Mouse (Mus musculus) neural tube, embryonic 10.5 days (tissue): ENCODE results near the gene Kcna5.
A peak's percentile ranks its signal among the peaks of the same experiment; 100 is the strongest.

Experiments
- DNase-seq: peaks from one replicate; pipeline ENCODE4 v3.0.0-alpha.2; 2017; ENCODE audit warnings: low spot score; ENCODE audit errors: extremely low spot score

The Kcna5 gene

GRCm38 (mm10) chr6:126537512-126537911 lies 2.3 kb upstream of the Kcna5 start:
- DNase-seq: no peak

GRCm38 (mm10) chr6:126536926-126537325 lies 1.7 kb upstream of the Kcna5 start:
- DNase-seq: no peak

DNA sequence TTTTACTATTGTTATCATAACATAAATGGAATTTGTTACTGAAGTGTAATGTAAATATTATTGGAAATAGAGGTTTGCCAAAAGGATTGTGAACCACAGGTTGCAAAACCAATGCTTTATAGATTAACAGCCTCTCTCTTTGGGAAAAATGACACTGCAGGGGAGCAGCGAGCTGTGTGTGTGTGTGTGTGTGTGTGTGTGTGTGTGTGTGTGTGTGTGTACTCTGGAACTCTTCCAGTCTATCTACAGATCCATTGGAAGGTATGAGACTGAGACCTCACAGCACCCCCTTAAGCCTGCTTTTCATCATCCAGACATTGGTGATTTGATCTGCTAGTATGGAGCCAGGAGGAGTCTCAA lies 679 bp upstream of the Kcna5 start:
- DNase-seq: no peak

- DNase-seq: no peak
Measured at GRCm38 (mm10) chr6:126534531-126535207, 543 bp downstream of the Kcna5 start.

DNA sequence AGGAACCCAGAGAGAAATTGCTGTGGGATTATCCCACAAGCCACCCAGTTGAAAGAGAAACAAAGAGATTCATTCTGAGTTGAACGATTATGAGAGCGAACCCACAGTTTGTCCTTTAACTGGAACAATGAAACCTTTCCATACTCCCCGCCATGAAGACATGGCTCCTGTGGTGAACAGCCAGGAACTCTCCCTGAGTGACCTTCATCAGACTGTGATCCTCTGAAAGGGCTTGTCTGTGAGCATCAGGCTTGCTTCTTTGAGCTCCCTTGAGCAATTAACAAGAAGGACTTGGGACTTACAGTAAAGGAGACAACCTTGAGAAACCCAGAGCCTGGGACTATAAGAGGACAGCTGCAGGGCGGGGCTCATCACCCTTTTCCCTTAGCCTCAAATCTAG lies 3.9 kb downstream of the Kcna5 start:
- DNase-seq: no peak

GRCm38 (mm10) chr6:126530019-126530418 lies 5.2 kb downstream of the Kcna5 start:
- no peak for DNase-seq

- DNase-seq: no peak
Measured at GRCm38 (mm10) chr6:126514720-126515119, 20.5 kb downstream of the Kcna5 start.

DNA sequence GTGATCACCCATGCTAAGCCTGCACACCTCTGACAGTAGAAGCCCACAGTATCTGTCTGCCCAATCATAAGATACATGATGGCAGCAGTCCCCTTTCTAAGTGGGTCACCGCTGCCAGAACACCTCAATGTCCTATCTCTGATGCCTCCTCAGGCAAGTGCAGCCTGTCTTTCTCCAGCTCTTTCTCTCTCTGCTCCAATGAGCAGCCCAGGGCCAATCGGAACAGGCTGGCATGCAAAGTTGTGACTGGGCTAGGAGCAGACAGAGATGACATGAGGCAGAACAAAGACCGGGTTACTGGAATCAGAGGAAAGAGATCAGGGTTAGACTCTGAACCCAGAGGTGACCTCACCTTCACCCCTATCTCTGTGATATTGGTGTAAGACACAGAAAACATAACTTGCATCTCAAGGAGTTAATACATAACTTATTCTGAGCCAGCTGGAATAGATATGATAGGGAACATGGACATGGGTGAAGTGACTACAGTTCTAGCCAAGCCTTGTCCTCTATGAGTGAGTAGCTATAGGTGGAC lies 21.4 kb downstream of the Kcna5 start:
- no peak for DNase-seq

GRCm38 (mm10) chr6:126513154-126513553 lies 22.1 kb downstream of the Kcna5 start:
- DNase-seq: no peak

GRCm38 (mm10) chr6:126508671-126509070 lies 26.5 kb downstream of the Kcna5 start:
- no peak for DNase-seq

DNA sequence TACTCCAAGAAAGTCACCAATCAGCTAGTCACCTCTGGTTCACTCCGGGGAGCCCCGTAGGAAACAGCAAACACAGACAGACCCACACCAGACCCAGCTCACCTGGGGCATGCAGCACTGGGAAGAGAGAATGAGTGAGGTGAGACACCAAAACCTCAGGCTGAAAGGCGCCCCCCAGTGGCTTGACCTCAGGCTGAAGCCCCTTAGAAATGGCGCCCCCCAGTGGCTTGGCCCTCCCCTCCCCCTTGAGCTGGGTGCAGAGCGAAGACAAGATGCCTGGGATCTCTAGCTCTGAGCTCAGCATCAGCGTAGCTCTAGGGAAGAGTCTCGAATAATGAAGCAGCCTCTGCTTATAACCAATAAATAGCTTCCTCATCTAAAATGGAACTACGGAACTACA lies 31.3 kb downstream of the Kcna5 start:
- DNase-seq: no peak

- DNase-seq: no peak
Measured at GRCm38 (mm10) chr6:126502691-126503301, 32.4 kb downstream of the Kcna5 start.

DNA sequence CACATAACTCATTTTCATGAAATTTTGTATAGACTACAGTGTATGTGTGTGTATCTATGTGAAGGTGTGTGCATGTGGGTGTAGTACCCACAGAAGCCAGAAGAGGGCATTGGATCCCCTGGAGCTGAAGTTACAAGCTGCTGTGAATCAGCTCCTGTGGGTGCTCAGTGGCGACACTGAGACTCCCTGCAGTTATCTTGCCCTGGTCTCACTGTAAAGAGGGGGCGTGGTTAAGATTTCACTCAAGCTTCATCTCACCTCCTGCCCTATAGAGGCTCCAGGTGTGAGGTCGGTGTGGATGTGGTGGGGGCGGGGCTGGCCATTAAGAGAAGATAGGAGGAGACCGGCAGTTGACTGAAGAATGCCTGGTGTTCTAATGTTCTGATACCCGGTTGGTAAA lies 34.2 kb downstream of the Kcna5 start:
- no peak for DNase-seq

DNA sequence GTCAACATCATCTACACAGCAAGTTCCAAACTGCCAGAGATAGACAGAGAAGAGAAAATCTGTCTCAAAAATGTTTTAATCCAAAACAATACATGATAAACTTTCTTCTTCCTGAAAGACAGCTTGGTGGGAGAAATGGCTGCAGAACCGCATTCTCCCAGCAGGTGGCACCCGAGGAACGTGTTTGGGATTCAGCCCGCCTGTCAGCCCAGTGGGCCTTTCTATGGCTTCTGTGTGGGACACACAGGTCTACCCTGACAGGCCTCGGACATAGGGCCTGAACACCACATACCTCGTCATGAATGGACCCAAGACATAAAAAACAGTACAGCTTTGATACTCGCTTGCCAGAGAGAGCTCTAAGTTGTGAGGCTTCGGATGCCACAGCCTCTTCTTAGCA lies 35.1 kb downstream of the Kcna5 start:
- peak; percentile 88 for DNase-seq

DNA sequence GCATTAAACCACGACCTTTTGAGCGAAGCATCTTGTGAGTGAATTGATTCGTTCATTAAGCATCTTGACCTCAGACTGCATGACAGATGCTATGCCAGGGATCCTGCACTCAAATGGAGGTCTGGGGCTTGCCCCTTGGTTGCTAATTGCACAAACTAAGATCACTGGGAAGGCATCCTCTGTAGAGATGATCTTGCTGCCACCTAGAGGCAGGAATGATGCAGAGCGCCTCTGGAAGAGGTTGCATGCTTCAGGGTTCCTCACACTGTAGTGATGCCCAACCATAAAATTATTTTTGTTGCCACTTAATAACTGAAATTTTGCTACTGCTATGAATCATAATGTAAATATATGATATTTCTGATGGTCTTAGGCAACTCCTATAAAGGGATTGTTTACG lies 37.3 kb downstream of the Kcna5 start:
- no peak for DNase-seq

DNA sequence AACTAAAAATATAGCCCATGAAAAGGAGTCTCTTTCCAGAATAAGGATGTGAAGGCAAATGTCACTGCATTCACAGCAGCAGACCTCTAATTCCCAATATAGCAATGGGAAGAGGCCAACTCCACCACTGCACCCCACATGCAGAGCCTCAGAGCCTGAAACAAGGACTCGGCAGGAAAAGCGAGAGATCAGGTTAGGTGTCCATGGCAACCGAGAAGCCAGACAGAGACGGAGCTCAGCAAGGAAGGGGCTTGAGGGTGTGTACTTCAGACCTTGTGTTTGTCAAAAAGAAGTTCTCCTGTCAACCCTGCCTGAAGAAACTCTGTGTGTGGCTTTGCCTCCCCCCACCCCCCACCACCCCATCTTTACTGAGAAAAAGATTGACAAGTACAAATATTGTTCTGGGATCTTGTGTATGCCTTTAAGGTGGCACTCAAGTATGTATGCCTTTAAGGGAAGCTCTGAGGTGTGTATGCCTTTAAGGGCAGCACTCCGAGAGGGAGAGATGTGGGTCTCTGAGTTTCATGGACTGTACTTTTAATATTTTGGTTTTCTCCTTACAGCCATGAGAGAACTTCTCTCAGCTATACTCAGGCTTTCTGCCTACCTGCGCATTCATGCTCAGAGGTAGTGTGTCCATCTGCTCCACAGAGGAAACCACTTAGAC lies 37.9 kb downstream of the Kcna5 start:
- DNase-seq: no peak

DNA sequence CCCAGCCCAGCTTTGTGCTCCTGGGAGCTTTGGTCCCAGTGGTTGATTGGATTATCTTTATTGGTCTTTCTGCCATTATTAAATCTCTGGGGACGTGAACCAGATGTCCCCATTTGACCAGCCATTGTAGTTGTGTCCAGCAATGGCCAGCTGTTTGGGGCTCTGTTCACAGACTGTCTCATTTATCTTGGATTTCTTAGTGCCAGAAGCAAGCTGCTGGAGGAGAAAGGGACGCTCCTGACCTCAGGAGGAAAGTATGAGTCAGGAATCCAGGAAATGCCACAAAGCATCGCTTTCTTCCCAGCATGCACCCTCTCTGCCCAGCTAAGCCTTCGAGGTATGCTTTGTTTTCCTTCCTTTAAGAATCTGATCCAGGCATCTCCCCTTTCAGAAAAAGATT lies 48.1 kb downstream of the Kcna5 start:
- DNase-seq: no peak

DNA sequence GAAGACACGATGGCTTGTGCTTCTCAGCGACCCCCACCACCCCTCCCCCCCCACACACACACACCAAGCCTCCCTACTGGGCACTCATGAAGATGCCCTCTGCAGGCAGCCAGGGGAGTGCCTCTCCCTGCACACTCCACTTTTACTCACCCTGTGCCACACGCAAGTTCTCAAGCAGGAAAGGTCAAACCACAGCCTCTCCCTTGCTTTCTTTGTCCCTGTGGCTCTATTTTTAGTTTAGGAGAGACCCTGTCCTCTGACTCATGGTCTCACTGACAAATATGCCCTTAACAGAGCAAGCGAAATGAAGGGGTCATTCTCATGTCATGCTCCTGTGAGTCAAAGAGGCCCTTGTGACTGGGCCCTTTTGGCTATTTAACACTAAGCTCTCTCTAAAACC lies 50.3 kb downstream of the Kcna5 start:
- DNase-seq: no peak

DNA sequence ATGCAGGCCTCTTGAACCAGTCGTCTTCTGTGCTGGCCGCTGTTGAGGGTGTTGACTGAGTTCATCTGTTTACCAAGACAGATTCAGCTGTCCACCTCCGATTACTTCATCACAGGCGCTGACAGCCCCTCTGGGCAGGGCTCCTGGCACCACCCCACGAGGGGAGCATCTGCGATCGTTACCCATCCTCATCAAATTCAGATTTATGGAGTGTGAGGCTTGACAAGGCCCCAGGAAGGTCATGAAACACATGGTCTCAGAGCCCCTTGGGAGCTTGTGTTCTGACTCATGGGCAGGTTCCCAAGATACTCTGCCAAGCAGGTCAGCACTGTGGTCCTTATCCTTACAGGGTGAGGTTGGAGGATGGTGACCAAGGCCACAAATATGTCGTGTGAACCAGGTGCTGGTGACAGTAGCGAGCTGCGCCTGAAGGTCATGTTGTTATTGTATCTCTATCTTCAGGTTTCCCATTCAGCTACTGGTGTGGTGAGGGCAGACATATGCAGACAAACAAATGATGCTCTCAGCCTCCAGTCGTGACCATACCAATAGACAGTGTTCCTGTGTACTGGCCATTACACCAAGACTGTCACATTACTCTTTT lies 51.8 kb downstream of the Kcna5 start:
- DNase-seq: no peak
